Mouse (Mus musculus) embryonic facial prominence, embryonic 11.5 days (tissue): ENCODE measurements around the gene Slc35f5. TPM values are rescaled to one million over a fixed set of nuclear protein-coding genes. Genes with fewer than 3 reads are reported as not detected.

Source experiments
- ATAC-seq: fragments of 200-750 bp; cut with Nextera tagmentation; replicated peaks from 2 replicates; pipeline ENCODE4 v1.8.0; 2017; ENCODE audit warnings: low read depth; ENCODE audit not compliant: insufficient number of reproducible peaks, low FRiP score, low TSS enrichment
- DNase-seq: peaks from one replicate; pipeline ENCODE4 v3.0.0-alpha.2; 2015; ENCODE audit warnings: low spot score
- H3K27ac ChIP-seq: fragments of 300-500 bp; sonication (generic); replicated peaks from 2 replicates; pipeline ENCODE4 v1.5.1; 2014; ENCODE audit warnings: mild to moderate bottlenecking, low read depth, low read length, control low read depth
- H3K27me3 ChIP-seq: fragments of 300-500 bp; sonication (generic); 2 replicates; pipeline ENCODE4 v1.6.1; 2014; ENCODE audit warnings: mild to moderate bottlenecking, low read length, moderate library complexity, mixed read lengths; ENCODE audit not compliant: control insufficient read depth, insufficient read depth
- H3K36me3 ChIP-seq: fragments of 300-500 bp; sonication (generic); replicated peaks from 2 replicates; pipeline ENCODE4 v1.6.1; 2014; ENCODE audit warnings: low read depth, mild to moderate bottlenecking, low read length, moderate library complexity, mixed read lengths; ENCODE audit not compliant: control insufficient read depth, insufficient read depth
- H3K4me1 ChIP-seq: fragments of 300-500 bp; sonication (generic); 2 replicates; pipeline ENCODE4 v1.6.1; 2014; ENCODE audit warnings: low read length, mixed read lengths; ENCODE audit not compliant: control insufficient read depth, insufficient read depth
- H3K4me2 ChIP-seq: fragments of 300-500 bp; sonication (generic); 2 replicates; pipeline ENCODE4 v1.6.1; 2014; ENCODE audit warnings: low read depth, mild to moderate bottlenecking, control low read depth, low read length, moderate library complexity
- H3K4me3 ChIP-seq: fragments of 300-500 bp; sonication (generic); 2 replicates; pipeline ENCODE4 v1.5.1; 2014; ENCODE audit warnings: low read depth, low read length, control low read depth
- H3K9ac ChIP-seq: fragments of 300-500 bp; sonication (generic); replicated peaks from 2 replicates; pipeline ENCODE4 v1.6.1; 2014; ENCODE audit warnings: mild to moderate bottlenecking, control low read depth, low read length
- H3K9me3 ChIP-seq: fragments of 300-500 bp; sonication (generic); replicated peaks from 2 replicates; pipeline ENCODE4 v1.6.1; 2016; ENCODE audit warnings: mild to moderate bottlenecking, low read length, inconsistent platforms, mixed read lengths; ENCODE audit not compliant: control insufficient read depth
- WGBS: fragments of 180-500 bp; shearing (Covaris S2); extraction: QIAGEN DNeasy Blood & Tissue Kit; methylation state at CpG from one replicate; pipeline ENCODE4 v1.1.7; 2014; 5-methylcytosine and 5-hydroxymethylcytosine counted together
- polyA plus RNA-seq: library from polyadenylated mRNA; unstranded; fragments of >200 nt; fragmentation: Nextera tagmentation; extraction: Ambion mirVana; gene quantifications from 2 replicates; pipeline ENCODE4 v1.2.1, GENCODE M21; 2014

Gene Slc35f5
- polyA plus RNA-seq, 1 experiment from 2014 or later: 32.1 TPM

DNA sequence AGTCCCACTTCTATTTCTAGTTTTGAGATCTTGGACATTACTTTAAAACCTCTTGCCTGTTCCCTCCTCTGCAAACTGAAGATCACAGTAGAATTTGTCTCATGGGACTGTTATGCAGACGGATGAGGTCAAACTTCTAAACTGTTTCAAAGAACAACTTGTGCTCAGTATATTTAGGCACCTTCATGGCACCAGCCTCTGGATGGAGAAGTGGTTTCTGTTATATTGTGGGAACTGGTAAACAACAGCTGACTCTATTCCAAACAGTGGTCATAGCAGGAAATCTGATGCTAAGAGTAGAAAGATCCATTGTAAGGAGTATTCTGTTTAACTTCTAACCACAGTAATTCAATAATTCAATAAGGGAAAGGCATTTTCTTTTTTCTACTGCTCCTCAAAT, 17.7 kb downstream of the Slc35f5 start:
- Histone ChIP-seq H3K27ac (no peak overlapping the region), H3K9ac (no peak overlapping the region), H3K36me3 (peaks cover 3% of the 10 kb centered on the region), H3K4me3 (no peak overlapping the region), H3K27me3 (no peaks in the 10 kb centered on the region), H3K4me1 (no peaks in the 10 kb centered on the region), H3K9me3 (no peaks in the 10 kb centered on the region), H3K4me2 (no peak overlapping the region)
- ATAC-seq: no peak
- 73% methylated on average over 1 of the region's 1 CpGs for WGBS
- DNase-seq: no peak

- no peaks in the 10 kb centered on the region for H3K27me3 ChIP-seq
- ATAC-seq (no peak), DNase-seq (no peak)
- no peak overlapping the region for H3K9ac ChIP-seq
- no peaks in the 10 kb centered on the region for H3K36me3 ChIP-seq
- H3K4me1 ChIP-seq: no peaks in the 10 kb centered on the region
- H3K4me2 ChIP-seq: no peak overlapping the region
- no peak overlapping the region for H3K27ac ChIP-seq
- WGBS: 93% methylated on average over 3 of the region's 3 CpGs
- no peaks in the 10 kb centered on the region for H3K9me3 ChIP-seq
- H3K4me3 ChIP-seq: no peak overlapping the region
These were observed 20.7 kb downstream of the Slc35f5 start for GRCm38 (mm10) chr1:125581134-125581533.

DNA sequence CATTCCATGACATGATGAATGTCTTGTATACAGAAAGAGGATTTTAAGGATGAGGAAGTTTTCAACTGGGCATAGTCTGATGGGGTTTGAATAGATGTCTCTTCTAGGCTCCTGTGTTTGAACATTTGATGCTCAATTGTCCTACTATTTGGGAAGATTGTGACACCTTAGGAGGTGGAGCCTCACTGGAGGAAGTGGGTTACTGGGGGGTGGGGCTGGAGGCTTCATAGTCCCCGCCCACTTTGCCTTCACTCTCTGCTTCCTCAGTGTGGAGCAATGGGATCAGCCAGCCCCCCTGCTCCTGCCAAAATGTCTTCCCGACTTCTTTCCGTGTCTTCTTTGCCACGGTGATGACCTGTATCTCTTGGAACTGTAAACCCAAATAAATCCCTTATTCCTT, 43.2 kb downstream of the Slc35f5 start:
- Histone ChIP-seq H3K4me1 (no peaks in the 10 kb centered on the region), H3K4me3 (no peak overlapping the region)

GRCm38 (mm10) chr1:125607087-125607803, 46.9 kb downstream of the Slc35f5 start:
- no peak overlapping the region for H3K27ac ChIP-seq
- no peaks in the 10 kb centered on the region for H3K27me3 ChIP-seq
- no peak overlapping the region for H3K9ac ChIP-seq
- H3K4me2 ChIP-seq: no peak overlapping the region
- no peaks in the 10 kb centered on the region for H3K4me1 ChIP-seq
- peak; percentile 91 for DNase-seq
- H3K9me3 ChIP-seq: no peaks in the 10 kb centered on the region
- 30% methylated on average over 10 of the region's 10 CpGs for WGBS
- H3K36me3 ChIP-seq: no peaks in the 10 kb centered on the region
- ATAC-seq: peak; percentile 80
- no peak overlapping the region for H3K4me3 ChIP-seq

More for the DNA sequence above, 43.2 kb downstream of the Slc35f5 start:
- H3K9me3 ChIP-seq: no peaks in the 10 kb centered on the region
- WGBS: 74% methylated on average over 4 of the region's 4 CpGs
- no peaks in the 10 kb centered on the region for H3K27me3 ChIP-seq
- no peaks in the 10 kb centered on the region for H3K36me3 ChIP-seq
- H3K4me2 ChIP-seq: no peak overlapping the region
- ATAC-seq (no peak), DNase-seq (no peak)
- no peak overlapping the region for H3K9ac ChIP-seq
- H3K27ac ChIP-seq: no peak overlapping the region

- H3K9ac ChIP-seq: no peak overlapping the region
- no peaks in the 10 kb centered on the region for H3K36me3 ChIP-seq
- no peak overlapping the region for H3K27ac ChIP-seq
- DNase-seq (no peak), ATAC-seq (peak; percentile 73; the same call in 1 of the 2 replicates)
- no peak overlapping the region for H3K4me2 ChIP-seq
- no peaks in the 10 kb centered on the region for H3K9me3 ChIP-seq
- H3K4me3 ChIP-seq: no peak overlapping the region
- no peaks in the 10 kb centered on the region for H3K27me3 ChIP-seq
- 67% methylated on average over 4 of the region's 4 CpGs for WGBS
- no peaks in the 10 kb centered on the region for H3K4me1 ChIP-seq
These were observed 64.1 kb downstream of the Slc35f5 start for GRCm38 (mm10) chr1:125624376-125625076.

DNA sequence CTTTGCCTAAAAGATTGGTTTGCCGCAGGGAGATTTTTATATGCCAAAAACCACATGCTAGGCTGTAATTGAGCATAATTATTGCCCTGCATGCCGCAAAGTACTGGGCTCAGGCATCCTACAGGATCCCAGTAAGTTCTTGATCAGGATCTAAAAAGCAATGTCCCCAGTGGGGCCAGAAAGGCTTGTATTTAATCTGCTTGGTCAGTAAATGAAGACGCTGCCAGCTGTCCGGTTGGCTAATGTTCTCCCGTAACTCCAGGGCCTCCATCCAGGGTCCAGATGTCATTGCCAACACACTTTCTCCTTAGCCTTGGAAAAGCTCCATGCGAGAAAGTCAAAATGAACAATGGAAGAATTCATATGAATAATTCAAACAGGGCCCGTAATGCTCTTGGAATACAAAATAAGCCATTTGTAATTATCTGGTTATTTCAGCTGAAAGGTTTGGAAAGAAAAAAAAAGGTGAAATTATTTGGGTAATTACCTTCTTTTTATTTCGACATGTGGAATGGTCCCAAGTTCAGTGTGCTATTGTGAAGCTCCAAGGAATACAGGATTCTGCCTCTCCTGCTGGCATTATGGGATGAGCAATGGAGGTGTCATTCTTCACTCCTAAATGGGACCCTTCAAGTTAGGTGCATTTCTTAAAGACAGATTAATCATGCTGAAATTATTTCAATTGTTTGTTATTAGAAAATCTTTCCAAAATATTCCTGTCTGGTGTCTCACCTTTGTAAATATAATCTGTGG, 79.3 kb downstream of the Slc35f5 start:
- ATAC-seq (no peak), DNase-seq (no peak)
- Histone ChIP-seq H3K4me3 (no peak overlapping the region), H3K4me2 (no peak overlapping the region), H3K27me3 (no peaks in the 10 kb centered on the region), H3K4me1 (no peaks in the 10 kb centered on the region), H3K27ac (no peak overlapping the region), H3K9ac (no peak overlapping the region), H3K9me3 (no peaks in the 10 kb centered on the region), H3K36me3 (no peaks in the 10 kb centered on the region)
- 80% methylated on average over 8 of the region's 8 CpGs for WGBS

DNA sequence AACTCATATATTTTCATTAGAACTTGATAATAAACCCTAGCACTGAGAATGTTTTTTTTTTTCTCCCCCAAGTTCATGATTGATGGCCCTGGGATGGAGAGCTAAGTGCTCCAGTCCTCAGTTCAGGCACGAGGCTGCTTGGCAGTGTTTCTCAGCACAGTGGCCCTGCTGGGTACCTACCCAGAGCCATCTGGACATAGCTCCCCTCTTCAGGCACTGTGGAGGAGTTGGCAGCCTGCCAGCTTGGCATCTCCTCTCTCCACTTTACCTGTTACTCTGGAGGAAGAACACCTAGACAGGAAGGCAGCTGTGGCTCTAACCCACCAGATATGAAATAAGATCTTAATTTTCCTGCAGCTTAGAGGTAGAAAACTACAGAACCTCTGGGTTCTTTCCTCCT, 83.2 kb downstream of the Slc35f5 start:
- no peak overlapping the region for H3K27ac ChIP-seq
- H3K9ac ChIP-seq: no peak overlapping the region
- H3K36me3 ChIP-seq: no peaks in the 10 kb centered on the region
- WGBS: 81% methylated on average over 1 of the region's 1 CpGs
- H3K4me3 ChIP-seq: no peak overlapping the region
- H3K27me3 ChIP-seq: no peaks in the 10 kb centered on the region
- ATAC-seq (no peak), DNase-seq (no peak)
- H3K4me1 ChIP-seq: no peaks in the 10 kb centered on the region
- no peak overlapping the region for H3K4me2 ChIP-seq
- no peaks in the 10 kb centered on the region for H3K9me3 ChIP-seq
